Mouse (Mus musculus) lung, adult 2 months (tissue): ENCODE results near the gene Pdf.

Source experiments
- CTCF ChIP-seq: fragments of 200-500 bp; IDR thresholded peaks from 2 replicates; pipeline ENCODE4 v1.5.1; 2011; ENCODE audit warnings: mild to moderate bottlenecking, low read length, control low read depth; ENCODE audit not compliant: insufficient read depth
- POLR2A ChIP-seq: fragments of 200-500 bp; IDR thresholded peaks from 2 replicates; pipeline ENCODE4 v1.6.1; 2011; ENCODE audit warnings: low read depth, mild to moderate bottlenecking, control low read depth, low read length, borderline replicate concordance; ENCODE audit errors: extremely low read depth

- TF ChIP-seq CTCF (no peak), POLR2A (no peak)
Observed at GRCm38 (mm10) chr8:107035641-107036040, 12.8 kb downstream of the Pdf start.
